Mouse (Mus musculus) MEL (cell line): Measurements from ENCODE around the gene Tdp1. TPM values are rescaled to one million over a fixed set of nuclear protein-coding genes. Genes with fewer than 3 reads are reported as not detected.

Source experiments
- DNase-seq: peaks from one replicate; pipeline ENCODE4 v3.0.0; 2011; ENCODE audit warnings: low read depth, low spot score
- H3K27ac ChIP-seq: 2 replicates; pipeline ENCODE4 v1.5.1; 2012; ENCODE audit warnings: low read depth, mild to moderate bottlenecking, control low read depth, low read length, moderate library complexity; ENCODE audit not compliant: control insufficient read depth
- H3K27me3 ChIP-seq, 2 experiments: fragments of 150-350 bp in 1 of 2; sonication (generic) in 1 of 2; 2 replicates each; pipeline ENCODE4 v1.6.1; 2012; ENCODE audit warnings: low read length in 2 of 2, mild to moderate bottlenecking in 2 of 2, improper control_type of control experiment in 1 of 2, moderate library complexity in 1 of 2; ENCODE audit not compliant: insufficient read depth in 2 of 2, control insufficient read depth in 1 of 2
- H3K36me3 ChIP-seq, 2 experiments: 2 replicates each; pipeline ENCODE4 v1.6.1; 2012 to 2014; ENCODE audit warnings: low read length in 2 of 2, improper control_type of control experiment in 1 of 2, inconsistent platforms in 1 of 2, mild to moderate bottlenecking in 1 of 2; ENCODE audit not compliant: insufficient read depth in 2 of 2, control insufficient read depth in 1 of 2
- H3K4me1 ChIP-seq, 2 experiments: fragments of 150-350 bp in 1 of 2; sonication (generic) in 1 of 2; 2 replicates each; pipeline ENCODE4 v1.6.1; 2012; ENCODE audit warnings: low read length in 2 of 2, improper control_type of control experiment in 1 of 2, mild to moderate bottlenecking in 1 of 2; ENCODE audit not compliant: insufficient read depth in 2 of 2, control insufficient read depth in 1 of 2
- H3K4me3 ChIP-seq, 2 experiments: fragments of 150-350 bp in 1 of 2; sonication (generic) in 1 of 2; 2 replicates each; pipeline ENCODE4 v1.5.1; 2012; ENCODE audit warnings: low read depth in 2 of 2, low read length in 2 of 2, mild to moderate bottlenecking in 2 of 2, moderate library complexity in 2 of 2, control low read depth in 1 of 2, improper control_type of control experiment in 1 of 2; ENCODE audit not compliant: control insufficient read depth in 1 of 2, insufficient read depth in 1 of 2
- H3K79me2 ChIP-seq: 2 replicates; pipeline ENCODE4 v1.6.1; 2012; ENCODE audit warnings: mild to moderate bottlenecking, low read length, moderate library complexity; ENCODE audit not compliant: control insufficient read depth, poor library complexity, insufficient read depth
- H3K9ac ChIP-seq: 2 replicates; pipeline ENCODE4 v1.6.1; 2012; ENCODE audit warnings: low read depth, mild to moderate bottlenecking, control low read depth, low read length, moderate library complexity; ENCODE audit not compliant: control insufficient read depth, poor library complexity, severe bottlenecking
- H3K9me3 ChIP-seq: fragments of 150-350 bp; sonication (generic); replicated peaks from 2 replicates; pipeline ENCODE4 v1.6.1; 2012; ENCODE audit warnings: mild to moderate bottlenecking, low read length, improper control_type of control experiment, moderate library complexity; ENCODE audit not compliant: insufficient read depth
- CTCF ChIP-seq, 3 experiments: IDR thresholded peaks in 2 of 3; conservative IDR thresholded peaks in 1 of 3; 2 replicates each; pipeline ENCODE4 v1.5.1; 2011 to 2012; ENCODE audit warnings: low read length in 3 of 3, low read depth in 2 of 3, mild to moderate bottlenecking in 2 of 3, improper control_type of control experiment in 1 of 3, inconsistent platforms in 1 of 3, mixed read lengths in 1 of 3, moderate library complexity in 1 of 3; ENCODE audit not compliant: control insufficient read depth in 1 of 3, insufficient read depth in 1 of 3, poor library complexity in 1 of 3, severe bottlenecking in 1 of 3
- EP300 ChIP-seq, 2 experiments: IDR thresholded peaks; 2 replicates each; pipeline ENCODE4 v1.6.1; 2011; ENCODE audit warnings: improper control_type of control experiment in 2 of 2, low read length in 2 of 2, low read depth in 1 of 2, mild to moderate bottlenecking in 1 of 2
- HCFC1 ChIP-seq: IDR thresholded peaks from 2 replicates; pipeline ENCODE4 v1.6.1; 2012; ENCODE audit warnings: low read depth, mild to moderate bottlenecking, inconsistent platforms, low read length, improper control_type of control experiment, moderate library complexity
- JUND ChIP-seq: IDR thresholded peaks from 2 replicates; pipeline ENCODE4 v1.6.1; 2011; ENCODE audit warnings: low read depth, mild to moderate bottlenecking, improper control_type of control experiment, low read length
- MAFK ChIP-seq: IDR thresholded peaks from 2 replicates; pipeline ENCODE4 v1.6.1; 2011; ENCODE audit warnings: low read depth, mild to moderate bottlenecking, low read length, improper control_type of control experiment, borderline replicate concordance
- MAZ ChIP-seq: IDR thresholded peaks from 2 replicates; pipeline ENCODE4 v1.6.1; 2012; ENCODE audit warnings: low read depth, mild to moderate bottlenecking, inconsistent platforms, low read length, improper control_type of control experiment
- MXI1 ChIP-seq: IDR thresholded peaks from 2 replicates; pipeline ENCODE4 v1.6.1; 2011; ENCODE audit warnings: mild to moderate bottlenecking, low read depth, low read length, improper control_type of control experiment
- POLR2AphosphoS5 ChIP-seq: IDR thresholded peaks from 2 replicates; pipeline ENCODE4 v1.6.1; 2012; ENCODE audit warnings: low read depth, borderline replicate concordance, mild to moderate bottlenecking, inconsistent platforms, low read length, moderate library complexity, mixed read lengths
- SIN3A ChIP-seq: IDR thresholded peaks from 2 replicates; pipeline ENCODE4 v1.6.1; 2012; ENCODE audit warnings: low read length, improper control_type of control experiment, inconsistent platforms
- SMC3 ChIP-seq: IDR thresholded peaks from 2 replicates; pipeline ENCODE4 v1.6.1; 2011; ENCODE audit warnings: low read depth, low read length, improper control_type of control experiment
- TAL1 ChIP-seq: IDR thresholded peaks from 2 replicates; pipeline ENCODE4 v1.6.1; 2012; ENCODE audit warnings: mild to moderate bottlenecking, inconsistent platforms, low read length, moderate library complexity, mixed read lengths
- TBP ChIP-seq: IDR thresholded peaks from 2 replicates; pipeline ENCODE4 v1.8.0; 2011; ENCODE audit warnings: low read depth, low read length, improper control_type of control experiment
- TCF12 ChIP-seq: IDR thresholded peaks from 2 replicates; pipeline ENCODE4 v1.6.1; 2014; ENCODE audit warnings: low read depth, mild to moderate bottlenecking, inconsistent platforms, low read length, improper control_type of control experiment, moderate library complexity
- USF2 ChIP-seq, 2 experiments: IDR thresholded peaks; 2 replicates each; pipeline ENCODE4 v1.6.1; 2011 to 2012; ENCODE audit warnings: improper control_type of control experiment in 2 of 2, low read length in 2 of 2, borderline replicate concordance in 1 of 2, inconsistent platforms in 1 of 2, low read depth in 1 of 2, mild to moderate bottlenecking in 1 of 2; ENCODE audit not compliant: insufficient read depth in 1 of 2
- ZMIZ1 ChIP-seq: IDR thresholded peaks from 2 replicates; pipeline ENCODE4 v1.6.1; 2012; ENCODE audit warnings: low read depth, mild to moderate bottlenecking, inconsistent platforms, low read length, improper control_type of control experiment, moderate library complexity
- ZNF384 ChIP-seq: IDR thresholded peaks from 2 replicates; pipeline ENCODE4 v1.6.1; 2012; ENCODE audit warnings: low read depth, mild to moderate bottlenecking, inconsistent platforms, low read length, improper control_type of control experiment
- polyA plus RNA-seq, 2 experiments: library from polyadenylated mRNA; stranded (reverse) in 1 of 2; unstranded in 1 of 2; fragments of >175 nt in 1 of 2; fragments of >200 nt in 1 of 2; gene quantifications; 2 replicates each; pipeline versions ENCODE4 v1.2.1 to v1.2.4; 2012; ENCODE audit warnings: low replicate concordance in 2 of 2, low read depth in 1 of 2; ENCODE audit not compliant: insufficient read length in 2 of 2, insufficient read depth in 1 of 2, missing spikeins in 1 of 2
- total RNA-seq: library from RNA; depleted of rRNA; stranded (reverse); fragments of 300-350 nt; gene quantifications from 2 replicates; pipeline ENCODE4 v1.2.3, GENCODE M21; 2012

The Tdp1 gene
- total and polyA plus RNA-seq, 3 experiments = 33.2 to 142 (median 94.3) TPM

- Histone ChIP-seq H3K4me3 (no peak overlapping the region), H3K9me3 (no peaks in the 10 kb centered on the region), H3K27me3 (no peaks in the 10 kb centered on the region), H3K9ac (no peak overlapping the region), H3K79me2 (no peaks in the 10 kb centered on the region), H3K4me1 (no peaks in the 10 kb centered on the region), H3K27ac (no peak overlapping the region), H3K36me3 (peaks cover 0 to 2% of the 10 kb centered on the region in 2 experiments; a peak in 2 of 4 replicates)
- TF ChIP-seq CTCF (IDR thresholded peaks at IDR 0.05 in 2 of 3, conservative IDR thresholded peaks at IDR 0.05 in 1 of 3; ENCODE audit: control insufficient read depth in 1 of 3, insufficient read depth in 1 of 3, low read depth in 2 of 3, low read length in 3 of 3, poor library complexity in 1 of 3, severe bottlenecking in 1 of 3) (no peak), ZMIZ1 (no peak), TAL1 (no peak), TBP (no peak), EP300 (IDR thresholded peaks at IDR 0.05; ENCODE audit: low read depth in 1 of 2, low read length in 2 of 2) (no peak), SMC3 (no peak), MAZ (no peak)
- no peak for DNase-seq
Observed at GRCm38 (mm10) chr12:99932245-99932644, 47.9 kb downstream of the Tdp1 start.

- Histone ChIP-seq H3K36me3 (peaks cover 0 to 2% of the 10 kb centered on the region in 2 experiments; a peak in 2 of 4 replicates), H3K27ac (no peak overlapping the region), H3K9ac (no peak overlapping the region), H3K9me3 (no peaks in the 10 kb centered on the region), H3K4me3 (no peak overlapping the region), H3K27me3 (no peaks in the 10 kb centered on the region), H3K4me1 (no peaks in the 10 kb centered on the region), H3K79me2 (no peaks in the 10 kb centered on the region)
- TF ChIP-seq USF2 (IDR thresholded peaks at IDR 0.05; ENCODE audit: borderline replicate concordance in 1 of 2, insufficient read depth in 1 of 2, low read depth in 1 of 2, low read length in 2 of 2) = no peak
- no peak for TF ChIP-seq JUND
- no peak for TF ChIP-seq MAZ
- no peak for TF ChIP-seq ZNF384
- TF ChIP-seq SIN3A = no peak
- TF ChIP-seq POLR2AphosphoS5 = no peak
- TF ChIP-seq TAL1 = no peak
- no peak for TF ChIP-seq TCF12
- TF ChIP-seq MXI1 = no peak
- no peak for TF ChIP-seq HCFC1
- TF ChIP-seq MAFK = no peak
- no peak for DNase-seq
Observed at GRCm38 (mm10) chr12:99933630-99934029, 49.3 kb downstream of the Tdp1 start.
